In genomic region chr11:83741841-83742240, GRCm38 (mm10) we compare ENCODE assay signal across 36 mouse cellular contexts. TPM values are rescaled to one million over a fixed set of nuclear protein-coding genes. Genes with fewer than 3 reads are reported as not detected.
DNase-seq lines count a peak whose midpoint lies in the region; ATAC-seq and TF ChIP-seq lines count a peak whose summit lies in the region.
"Had no signal": no experiment of that assay in that cellular context is flagged by ENCODE, and none has a peak within 500 bp of the region (broad histone marks: within the 10 kb centered on the region; RNA-seq: fewer than 3 reads in every experiment).

No protein-coding gene starts in this region.

- TF ChIP-seq EP300 in liver, embryonic 14.5 days (IDR thresholded peaks at IDR 0.05; ENCODE audit: low read depth): no peak
- no peak for TF ChIP-seq EP300 in liver, postnatal 0 days (IDR thresholded peaks at IDR 0.05; ENCODE audit: low read depth)

- no peaks in the 10 kb centered on the region for H3K9me3 ChIP-seq in liver, embryonic 11.5 days (ENCODE audit: control insufficient read depth, low read length)
- no peaks in the 10 kb centered on the region for H3K9me3 ChIP-seq in liver, embryonic 14.5 days (ENCODE audit: control insufficient read depth, low read length)
- no peaks in the 10 kb centered on the region for H3K9me3 ChIP-seq in liver, postnatal 0 days (ENCODE audit: low read length)
- H3K9me3 ChIP-seq: embryonic facial prominence, embryonic 10.5 days; embryonic facial prominence, embryonic 13.5 days; forebrain, embryonic 12.5 days; forebrain, embryonic 15.5 days; G1E; hindbrain, embryonic 15.5 days had no signal

- DNase-seq in liver: peak; percentile 13
- DNase-seq in liver, embryonic 11.5 days (ENCODE audit: low spot score): no peak
- DNase-seq in liver, adult 2 months (ENCODE audit: extremely low read depth, low read depth, low spot score): peak; percentile 98
- DNase-seq in liver, embryonic 14.5 days (ENCODE audit: low read depth in 3 of 3, low spot score in 3 of 3): peak in 1 of 3 experiments; percentile 5
- DNase-seq in liver, postnatal 0 days: peak; percentile 36
- DNase-seq in testis, postnatal 14 days (ENCODE audit: low spot score): no peak
- no peak for DNase-seq in frontal cortex, postnatal 10 days (ENCODE audit: low spot score in 2 of 2)
- DNase-seq: adrenal gland, postnatal 10 days; B cell, adult 2 months; cerebellum, adult 11-12 months; cerebellum, adult 8-10 months; cerebellum, postnatal 10 days; cerebellum, postnatal 36 days; embryo, embryonic 11 days; gastrocnemius, postnatal 10 days; gastrocnemius, postnatal 36 days; heart, postnatal 36 days had no signal

- H3K27me3 ChIP-seq in liver, embryonic 11.5 days (replicated peaks; ENCODE audit: control insufficient read depth, insufficient read depth, low read length): peaks cover 4% of the 10 kb centered on the region
- H3K27me3 ChIP-seq in liver, adult 2 months (ENCODE audit: control insufficient read depth, insufficient read depth, low read length): no peaks in the 10 kb centered on the region
- no peaks in the 10 kb centered on the region for H3K27me3 ChIP-seq in liver, embryonic 14.5 days (ENCODE audit: control insufficient read depth, insufficient read depth, low read length)
- H3K27me3 ChIP-seq in liver, postnatal 0 days (ENCODE audit: insufficient read depth, low read length): no peaks in the 10 kb centered on the region

- H3K79me2 ChIP-seq in liver, adult 2 months (ENCODE audit: control insufficient read depth, insufficient read depth, low read length): no peaks in the 10 kb centered on the region

- H3K4me3 ChIP-seq in liver, embryonic 11.5 days (ENCODE audit: low read depth, low read length): no peak overlapping the region
- H3K4me3 ChIP-seq in liver, adult 2 months (ENCODE audit: insufficient read depth, low read depth, low read length): no peak overlapping the region
- H3K4me3 ChIP-seq in liver, embryonic 14.5 days (ENCODE audit: insufficient read depth in 1 of 2, low read depth in 2 of 2, low read length in 2 of 2): no peak overlapping the region
- no peak overlapping the region for H3K4me3 ChIP-seq in liver, postnatal 0 days (ENCODE audit: low read depth, low read length)
- H3K4me3 ChIP-seq: embryonic facial prominence, embryonic 10.5 days; embryonic facial prominence, embryonic 13.5 days; erythroblast, embryonic 14.5 days; forebrain, embryonic 12.5 days; forebrain, embryonic 15.5 days; hindbrain, embryonic 15.5 days had no signal

- H3K9ac ChIP-seq in liver, embryonic 11.5 days (ENCODE audit: low read depth, low read length): no peak overlapping the region
- no peak overlapping the region for H3K9ac ChIP-seq in liver, adult 2 months (ENCODE audit: low read depth, low read length)
- no peak overlapping the region for H3K9ac ChIP-seq in liver, embryonic 14.5 days (replicated peaks)
- H3K9ac ChIP-seq in liver, postnatal 0 days (replicated peaks): 0 out of 2 replicates have a peak overlapping the region, but pooled peaks have one; percentile 9
- H3K9ac ChIP-seq: embryonic facial prominence, embryonic 13.5 days; forebrain, embryonic 12.5 days; forebrain, embryonic 15.5 days; hindbrain, embryonic 15.5 days had no signal

- no peak for ATAC-seq in liver, embryonic 11.5 days (replicated peaks; ENCODE audit: low FRiP score)
- peak; percentile 31; the same call in 1 of the 2 replicates for ATAC-seq in liver, embryonic 14.5 days (ENCODE audit: insufficient read depth)
- peak; percentile 71 for ATAC-seq in liver, postnatal 0 days
- ATAC-seq: forebrain, embryonic 15.5 days; Patski had no signal

- H3K36me3 ChIP-seq in liver, embryonic 11.5 days (ENCODE audit: control insufficient read depth, insufficient read depth, low read length): no peaks in the 10 kb centered on the region
- no peaks in the 10 kb centered on the region for H3K36me3 ChIP-seq in liver, adult 2 months (ENCODE audit: control insufficient read depth, insufficient read depth, low read length)
- H3K36me3 ChIP-seq in liver, embryonic 14.5 days (replicated peaks; ENCODE audit: control insufficient read depth, insufficient read depth, low read depth): no peaks in the 10 kb centered on the region
- H3K36me3 ChIP-seq in liver, postnatal 0 days (replicated peaks; ENCODE audit: insufficient read depth, low read length): no peaks in the 10 kb centered on the region
- H3K36me3 ChIP-seq: embryonic facial prominence, embryonic 10.5 days; embryonic facial prominence, embryonic 13.5 days; forebrain, embryonic 12.5 days; forebrain, embryonic 15.5 days; G1E; hindbrain, embryonic 15.5 days had no signal

- 54% methylated on average over 5 of the region's 5 CpGs for whole genome bisulfite sequencing in liver, embryonic 11.5 days
- 22% methylated on average over 5 of the region's 5 CpGs for WGBS in liver, adult 2 months
- 48% methylated on average over 5 of the region's 5 CpGs for WGBS in liver, embryonic 14.5 days (ENCODE audit: insufficient replicate concordance)
- 51% methylated on average over 5 of the region's 5 CpGs for WGBS in liver, postnatal 0 days (ENCODE audit: insufficient replicate concordance)

- TF ChIP-seq CTCF in liver, adult 2 months (IDR thresholded peaks at IDR 0.05; ENCODE audit: low read depth, low read length): no peak
- no peak for TF ChIP-seq CTCF in liver, embryonic 14.5 days (IDR thresholded peaks at IDR 0.05; ENCODE audit: low read depth)
- no peak for TF ChIP-seq CTCF in liver, postnatal 0 days (IDR thresholded peaks at IDR 0.05; ENCODE audit: low read depth)

- no peaks in the 10 kb centered on the region for H3K4me1 ChIP-seq in liver, embryonic 11.5 days (replicated peaks; ENCODE audit: control insufficient read depth, insufficient read depth, low read length)
- peaks cover 35% of the 10 kb centered on the region for H3K4me1 ChIP-seq in liver, adult 2 months (ENCODE audit: control insufficient read depth, insufficient read depth, low read length)
- peaks cover 0 to 3% of the 10 kb centered on the region in 2 experiments; a peak in 2 of 4 replicates for H3K4me1 ChIP-seq in liver, embryonic 14.5 days (replicated peaks; ENCODE audit: control insufficient read depth in 2 of 2, insufficient read depth in 2 of 2, low read length in 1 of 2)
- peaks cover 30% of the 10 kb centered on the region for H3K4me1 ChIP-seq in liver, postnatal 0 days (ENCODE audit: insufficient read depth)
- H3K4me1 ChIP-seq: embryonic facial prominence, embryonic 10.5 days; embryonic facial prominence, embryonic 13.5 days; forebrain, embryonic 12.5 days; forebrain, embryonic 15.5 days; hindbrain, embryonic 15.5 days had no signal

- no peak overlapping the region for H3K27ac ChIP-seq in liver, embryonic 11.5 days (ENCODE audit: low read depth, low read length)
- peak overlapping the region; percentile 80 for H3K27ac ChIP-seq in liver, adult 2 months (replicated peaks; ENCODE audit: insufficient read depth, low read depth, low read length)
- H3K27ac ChIP-seq in liver, embryonic 14.5 days: no peak overlapping the region
- H3K27ac ChIP-seq in liver, postnatal 0 days (ENCODE audit: low read depth): peak overlapping the region; percentile 81; the same call in 1 of the 2 replicates
- H3K27ac ChIP-seq: embryonic facial prominence, embryonic 10.5 days; embryonic facial prominence, embryonic 13.5 days; forebrain, embryonic 12.5 days; forebrain, embryonic 15.5 days; hindbrain, embryonic 15.5 days had no signal

- TF ChIP-seq POLR2A in liver, adult 2 months (IDR thresholded peaks at IDR 0.05; ENCODE audit: extremely low read depth, insufficient read depth, low read length): no peak

- no peak overlapping the region for H3K4me2 ChIP-seq in liver, embryonic 11.5 days
- H3K4me2 ChIP-seq in liver, embryonic 14.5 days (ENCODE audit: low read depth): no peak overlapping the region
- peak overlapping the region; percentile 51 for H3K4me2 ChIP-seq in liver, postnatal 0 days (ENCODE audit: low read depth, low read length)
- H3K4me2 ChIP-seq: embryonic facial prominence, embryonic 13.5 days; forebrain, embryonic 12.5 days; forebrain, embryonic 15.5 days; heart, embryonic 11.5 days; hindbrain, embryonic 15.5 days had no signal

RNA-seq across cellular contexts. Expression of gene Wfdc21, which starts 4.9 kb away (rescaled TPM):
- 1.6 and 2.0 TPM in 2 replicates for polyA plus RNA-seq in liver, embryonic 11.5 days (2014; fragmentation: Nextera tagmentation; extraction: Ambion mirVana)
- 1,058 and 3,004 TPM in 2 replicates for total RNA-seq in liver, adult 2 months (2014; rRNA removed)
- polyA plus RNA-seq in liver, adult 2 months (2012; rRNA removed): 2,463 and 2,494 TPM in 2 replicates
- polyA plus RNA-seq in liver, embryonic 14.5 days (2012; rRNA removed): 4.9 and 6.5 TPM in 2 replicates
- 12.4 and 22.8 TPM in 2 replicates for polyA plus RNA-seq in liver, embryonic 14.5 days (2014; fragmentation: Nextera tagmentation; extraction: Ambion mirVana)
- polyA plus RNA-seq in liver, postnatal 0 days (2015; fragmentation: Nextera tagmentation; extraction: Ambion mirVana): 108 and 117 TPM in 2 replicates
- total RNA-seq: G1E; gastrocnemius, postnatal 10 days; gastrocnemius, postnatal 36 days; heart, postnatal 36 days had no signal
- polyA plus RNA-seq: brain, embryonic 14.5 days; cortical plate, adult 2 months; embryonic facial prominence, embryonic 10.5 days; embryonic facial prominence, embryonic 13.5 days; erythroblast, embryonic 14.5 days; forebrain, embryonic 12.5 days; forebrain, embryonic 15.5 days; G1E; heart, embryonic 11.5 days; heart, embryonic 14.5 days; hindbrain, embryonic 11.5 days; hindbrain, embryonic 15.5 days; Patski had no signal

RNA-seq across cellular contexts. Expression of gene Heatr6, which starts 11.7 kb away (rescaled TPM):
- 14.5 and 16.8 TPM in 2 replicates for polyA plus RNA-seq in liver, embryonic 11.5 days (2014; fragmentation: Nextera tagmentation; extraction: Ambion mirVana)
- total RNA-seq in liver, adult 2 months (2014; rRNA removed): 6.5 and 8.9 TPM in 2 replicates
- 9.7 and 9.8 TPM in 2 replicates for polyA plus RNA-seq in liver, adult 2 months (2012; rRNA removed)
- 3.6 and 3.8 TPM in 2 replicates for polyA plus RNA-seq in liver, embryonic 14.5 days (2012; rRNA removed)
- 5.6 and 6.0 TPM in 2 replicates for polyA plus RNA-seq in liver, embryonic 14.5 days (2014; fragmentation: Nextera tagmentation; extraction: Ambion mirVana)
- 5.6 and 6.0 TPM in 2 replicates for polyA plus RNA-seq in liver, postnatal 0 days (2015; fragmentation: Nextera tagmentation; extraction: Ambion mirVana)

RNA-seq across cellular contexts. Expression of gene Wfdc18, which starts 33.0 kb away (rescaled TPM):
- polyA plus RNA-seq in liver, embryonic 11.5 days (2014; fragmentation: Nextera tagmentation; extraction: Ambion mirVana): not detected in 2 replicates
- total RNA-seq in liver, adult 2 months (2014; rRNA removed): not detected in 2 replicates
- not detected in 2 replicates for polyA plus RNA-seq in liver, adult 2 months (2012; rRNA removed)
- not detected in 2 replicates for polyA plus RNA-seq in liver, embryonic 14.5 days (2012; rRNA removed)
- polyA plus RNA-seq in liver, embryonic 14.5 days (2014; fragmentation: Nextera tagmentation; extraction: Ambion mirVana): not detected in 2 replicates
- 0.38 and 0.76 TPM in 2 replicates for polyA plus RNA-seq in liver, postnatal 0 days (2015; fragmentation: Nextera tagmentation; extraction: Ambion mirVana)
- total RNA-seq: adrenal gland, adult 18-20 months; adrenal gland, postnatal 10 days; adrenal gland, postnatal 4 days; CH12.LX; G1E; gastrocnemius, adult 18-20 months; gastrocnemius, postnatal 10 days; gastrocnemius, postnatal 36 days; granulocyte monocyte progenitor cell, adult 5-6 weeks; heart, adult 8-10 months; heart, postnatal 36 days had no signal
- polyA plus RNA-seq: brain, embryonic 14.5 days; embryonic facial prominence, embryonic 10.5 days; embryonic facial prominence, embryonic 13.5 days; erythroblast, embryonic 14.5 days; forebrain, embryonic 12.5 days; forebrain, embryonic 15.5 days; G1E; hindbrain, embryonic 11.5 days; hindbrain, embryonic 15.5 days; Patski had no signal

RNA-seq across cellular contexts. Expression of gene Wfdc17, which starts 38.0 kb away (rescaled TPM):
- 7.1 and 7.2 TPM in 2 replicates for polyA plus RNA-seq in liver, embryonic 11.5 days (2014; fragmentation: Nextera tagmentation; extraction: Ambion mirVana)
- 40.9 and 46.0 TPM in 2 replicates for total RNA-seq in liver, adult 2 months (2014; rRNA removed)
- 8.0 and 19.9 TPM in 2 replicates for polyA plus RNA-seq in liver, adult 2 months (2012; rRNA removed)
- 7.4 and 7.9 TPM in 2 replicates for polyA plus RNA-seq in liver, embryonic 14.5 days (2012; rRNA removed)
- 15.6 and 21.7 TPM in 2 replicates for polyA plus RNA-seq in liver, embryonic 14.5 days (2014; fragmentation: Nextera tagmentation; extraction: Ambion mirVana)
- 42.1 and 42.6 TPM in 2 replicates for polyA plus RNA-seq in liver, postnatal 0 days (2015; fragmentation: Nextera tagmentation; extraction: Ambion mirVana)
- total RNA-seq: CH12.LX; G1E; granulocyte monocyte progenitor cell, adult 5-6 weeks had no signal
- polyA plus RNA-seq: brain, embryonic 14.5 days; erythroblast, embryonic 14.5 days; forebrain, embryonic 12.5 days; forebrain, embryonic 15.5 days; G1E; Patski had no signal

Comparison
In these comparisons a context has a peak if more than half of its experiments do, and no peak if none do; other contexts are left out.
1. DNase-seq: peak in liver (single experiment), liver, adult 2 months (single experiment) and liver, postnatal 0 days (single experiment); none in liver, embryonic 11.5 days (single experiment), testis, postnatal 14 days (single experiment) and frontal cortex, postnatal 10 days (0 of 2).
2. H3K27ac ChIP-seq: peak in liver, adult 2 months (single experiment) and liver, postnatal 0 days (single experiment); none in liver, embryonic 11.5 days (single experiment) and liver, embryonic 14.5 days (single experiment).
3. RNA of gene Wfdc21, which starts 4.9 kb away (polyA plus RNA-seq): 2,463 to 2,494 TPM in liver, adult 2 months; 108 to 117 TPM in liver, postnatal 0 days, 4.9 to 22.8 TPM in liver, embryonic 14.5 days and 1.6 to 2.0 TPM in liver, embryonic 11.5 days; every median in the first group is over 10 times any median in the second.